Mouse (Mus musculus) inflammation-experienced regulatory T-cells, adult 6 months (primary cell): ENCODE results near the gene Amz2. TPM values are rescaled to one million over a fixed set of nuclear protein-coding genes. Genes with fewer than 3 reads are reported as not detected.
A peak's percentile ranks its signal among the peaks of the same experiment; 100 is the strongest.

Experiments
- ATAC-seq: one replicate; pipeline ENCODE4 v1.8.0; 2017
- polyA plus RNA-seq, 3 experiments: library from polyadenylated mRNA; unstranded; fragments of 100-300 nt; shearing (Covaris generic); gene quantifications; one replicate each; pipeline ENCODE4 v1.2.1; 2017

The Amz2 gene
- polyA plus RNA-seq, 3 experiments from 2014 or later, result 44.8 to 49.1 (median 46.0) TPM

DNA sequence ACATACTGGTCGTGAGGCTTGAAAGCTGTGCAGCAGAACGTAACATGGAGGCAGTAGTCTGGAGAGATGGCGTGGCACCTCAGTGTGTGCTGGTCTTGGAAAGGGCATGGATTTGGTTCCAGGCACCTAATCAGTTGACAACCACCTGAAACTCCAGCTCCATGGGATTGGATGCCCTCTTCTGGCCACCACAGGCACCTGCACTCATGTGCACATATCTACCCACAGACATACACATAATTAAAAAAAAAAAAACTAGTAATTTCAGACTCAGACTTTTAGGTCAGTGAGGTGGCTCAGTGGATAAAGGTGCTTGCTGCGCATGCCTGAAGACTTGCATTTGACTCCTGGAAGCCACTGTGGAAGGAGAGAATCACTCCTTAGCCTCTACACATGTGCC lies 3.5 kb upstream of the Amz2 start:
- no peak for ATAC-seq

DNA sequence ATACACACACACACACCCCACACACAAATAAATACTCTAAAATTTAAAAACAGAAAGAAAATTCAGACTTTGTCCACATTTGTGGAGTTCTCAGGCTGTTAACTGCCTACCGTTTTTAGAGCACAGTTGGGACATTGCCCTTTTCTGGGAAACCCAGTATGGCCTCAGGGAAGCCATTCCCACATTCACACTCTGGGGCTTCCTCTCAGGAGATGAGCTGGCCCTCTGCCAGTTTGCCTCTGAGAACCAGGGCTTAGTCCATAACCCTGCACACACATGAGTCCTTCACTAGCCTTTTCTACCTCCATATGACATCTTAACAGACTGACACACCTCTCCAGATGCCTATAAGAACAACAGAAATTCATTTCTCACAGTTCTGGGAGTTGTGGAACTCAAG lies 2.5 kb upstream of the Amz2 start:
- no peak for ATAC-seq

DNA sequence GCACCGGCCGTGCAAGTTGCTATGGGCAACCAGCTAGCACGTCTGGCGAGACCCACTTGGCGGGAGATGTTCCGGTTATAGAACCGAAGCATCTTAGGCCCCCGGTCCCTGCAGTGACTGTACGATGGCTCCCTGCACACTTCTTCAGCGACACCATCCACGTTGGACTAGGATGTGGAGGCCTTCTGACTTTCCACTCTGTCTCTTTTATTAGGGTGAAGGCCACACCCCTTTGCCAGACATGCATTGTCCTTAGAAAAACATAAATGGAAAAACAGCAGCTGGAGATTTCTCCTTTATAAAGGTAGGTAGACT lies 483 bp downstream of the Amz2 start:
- ATAC-seq, result no peak

DNA sequence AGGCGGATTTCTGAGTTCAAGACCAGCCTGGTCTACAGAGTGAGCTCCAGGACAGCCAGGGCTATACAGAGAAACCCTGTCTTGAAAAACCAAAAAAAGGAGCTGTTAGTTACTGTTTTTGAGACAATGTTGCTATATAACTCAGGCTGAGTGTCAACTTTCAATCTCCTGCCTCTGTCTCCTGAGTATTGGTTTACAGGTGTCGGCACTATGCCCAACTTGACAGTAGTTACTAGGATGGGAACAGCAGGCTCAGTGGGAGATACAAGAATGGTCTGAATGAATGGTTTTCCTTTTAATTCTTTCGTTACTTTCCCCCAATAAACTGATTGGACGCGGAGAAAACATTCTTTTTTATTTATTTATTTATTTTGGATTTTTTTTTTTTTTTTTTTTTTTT lies 1.6 kb downstream of the Amz2 start:
- ATAC-seq, result no peak

DNA sequence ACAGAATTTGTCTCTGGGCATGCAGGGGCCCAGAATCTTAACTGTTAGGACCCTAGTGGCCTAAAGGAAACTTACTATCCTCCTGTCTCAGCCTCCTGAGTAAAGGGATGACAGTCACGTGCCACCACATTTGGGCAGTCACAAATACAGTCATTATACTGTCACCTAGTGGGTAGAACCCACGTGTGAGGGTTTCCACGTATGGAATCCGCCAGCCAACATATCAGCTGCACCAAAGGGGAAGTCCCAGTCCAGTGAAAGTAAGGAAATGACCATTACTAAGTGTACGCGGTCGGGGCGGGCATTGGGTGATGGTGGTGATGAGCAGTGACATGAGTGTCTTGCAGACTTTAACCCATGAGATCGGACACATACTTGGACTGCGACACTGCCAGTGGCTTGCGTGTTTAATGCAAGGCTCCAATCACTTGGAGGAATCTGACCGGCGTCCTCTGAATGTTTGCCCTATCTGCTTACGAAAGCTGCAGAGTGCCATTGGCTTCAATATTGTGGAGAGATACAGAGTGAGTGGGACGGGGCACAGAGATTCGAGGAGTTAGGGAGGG lies 8.6 kb downstream of the Amz2 start:
- no peak for ATAC-seq

DNA sequence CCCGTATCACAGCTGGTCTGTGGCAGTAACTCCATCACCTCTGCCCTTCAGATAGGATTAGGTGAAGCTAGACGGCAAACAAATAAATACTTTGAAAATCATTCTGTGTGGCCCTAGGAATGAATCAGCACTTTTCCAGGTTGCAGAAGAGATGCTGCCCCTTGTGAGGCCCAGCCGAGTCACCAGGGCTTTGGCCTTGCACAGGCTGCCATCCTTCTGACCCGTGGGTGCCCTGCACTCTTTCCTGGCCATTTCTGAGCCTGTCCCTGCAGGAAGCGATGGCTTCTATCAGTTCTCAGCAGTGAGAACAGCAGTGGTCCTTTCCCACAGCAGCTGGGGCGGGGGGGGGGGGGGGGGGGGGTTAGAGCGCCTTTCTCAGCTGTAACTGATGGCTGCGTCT lies 11.1 kb downstream of the Amz2 start:
- ATAC-seq, result no peak

DNA sequence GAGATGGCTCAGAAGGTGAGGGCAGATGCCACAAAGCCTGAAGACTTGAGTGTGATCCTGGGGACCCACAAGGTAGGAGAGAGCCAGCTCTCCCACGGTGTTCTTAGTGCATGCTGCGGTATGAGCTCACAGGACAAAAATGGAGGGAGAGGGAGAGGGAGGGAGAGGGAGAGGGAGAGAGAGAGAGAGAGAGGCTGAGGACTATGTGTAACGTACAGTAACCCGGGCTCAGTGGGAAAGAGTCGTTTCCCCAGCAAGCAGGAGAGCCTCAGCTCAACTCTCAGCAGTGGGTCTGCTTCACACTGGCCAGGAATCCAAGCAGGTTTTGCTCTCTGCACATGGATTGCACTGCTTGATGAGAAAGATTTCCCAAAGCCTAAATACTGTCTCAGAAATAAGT lies 13.5 kb downstream of the Amz2 start:
- no peak for ATAC-seq

DNA sequence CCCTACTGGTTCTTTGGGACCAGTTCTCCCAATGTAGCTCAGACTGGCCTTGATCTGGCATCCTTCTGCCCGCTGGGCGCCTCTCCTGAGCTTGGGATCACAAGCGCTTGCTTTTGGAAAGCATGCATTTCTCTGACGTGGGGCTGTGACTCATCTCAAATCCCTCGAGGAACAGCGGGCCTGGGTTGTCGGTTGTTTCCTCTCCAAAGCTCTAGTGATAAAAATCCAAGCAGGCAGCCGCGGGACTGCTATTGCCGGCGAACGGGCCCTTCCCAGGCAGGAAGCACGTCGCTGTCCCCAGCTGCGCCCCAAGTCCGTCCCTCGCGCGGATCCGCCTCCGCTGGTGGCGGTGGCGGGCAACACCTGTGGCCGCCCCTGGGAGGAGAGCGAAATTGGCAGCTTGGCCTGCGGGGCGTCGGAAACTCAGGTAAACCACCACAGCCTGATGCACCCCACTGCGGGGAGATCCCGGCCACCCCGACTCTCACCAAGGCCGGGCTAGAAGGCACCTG lies 14.1 kb downstream of the Amz2 start:
- ATAC-seq, result peak; percentile 80

DNA sequence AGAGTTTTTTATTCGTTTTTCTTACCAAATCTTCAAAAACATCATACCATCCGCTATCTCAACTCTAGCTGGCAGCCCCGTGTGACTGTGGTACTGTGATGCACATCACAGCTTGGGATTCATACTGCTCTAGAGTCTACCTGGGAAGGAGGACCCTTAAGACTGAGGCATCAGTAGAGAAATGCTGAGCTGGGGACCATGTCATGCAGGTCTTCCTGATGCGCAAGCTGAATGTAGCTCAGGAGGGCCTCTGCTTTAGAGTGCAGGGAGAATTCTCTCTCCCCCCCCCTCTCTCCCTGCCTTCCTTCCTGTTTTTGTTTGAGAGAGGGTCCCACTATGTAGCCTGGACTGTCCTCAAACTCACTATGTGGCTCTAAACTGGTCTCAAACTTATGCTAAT lies 14.9 kb downstream of the Amz2 start:
- ATAC-seq, result no peak

DNA sequence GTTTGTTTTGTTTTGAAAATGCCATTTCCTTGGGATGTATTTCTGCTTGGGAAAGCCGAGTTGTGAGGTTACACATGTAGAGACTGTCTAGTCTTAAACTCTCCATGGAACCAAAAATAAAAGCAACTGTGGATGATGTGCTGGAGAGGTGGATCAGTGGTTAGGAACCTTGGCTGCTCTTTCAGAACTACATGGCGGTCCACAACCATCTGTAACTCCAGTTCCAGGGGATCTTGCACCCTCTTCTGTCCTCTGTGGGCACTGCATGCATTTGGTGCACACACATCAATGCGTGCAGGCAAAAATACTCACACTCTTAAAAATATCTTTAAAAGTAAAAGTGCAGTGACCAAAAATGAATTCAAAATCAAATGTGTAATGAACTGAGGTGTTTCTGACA lies 15.4 kb downstream of the Amz2 start:
- peak; percentile 57 for ATAC-seq

DNA sequence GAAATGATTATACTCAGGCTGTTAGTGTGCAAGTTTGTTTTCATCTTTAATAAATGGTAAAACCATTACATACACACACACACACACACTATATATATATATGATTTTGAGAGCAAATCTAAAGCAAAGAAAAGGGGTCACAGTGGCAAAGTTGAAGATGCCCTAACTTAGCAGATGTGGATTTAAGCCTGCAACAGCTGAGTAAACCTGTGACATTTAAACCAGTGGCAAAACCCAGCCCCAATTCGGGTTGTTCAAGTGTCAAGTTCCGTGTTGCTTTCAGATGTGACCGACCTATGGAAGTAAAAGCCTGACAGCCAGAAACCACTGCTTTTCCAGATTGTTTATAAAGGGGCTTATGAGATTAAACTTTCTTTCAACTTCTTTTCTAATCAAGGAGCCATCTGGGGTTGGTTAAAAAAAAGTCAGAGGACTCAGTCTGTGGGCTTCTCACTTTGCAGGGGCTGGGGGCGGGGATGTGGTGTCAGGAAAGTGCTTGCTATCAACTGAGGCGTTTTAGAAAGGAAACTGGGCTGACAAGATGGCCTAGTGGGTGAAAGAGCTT lies 16.5 kb downstream of the Amz2 start:
- ATAC-seq, result no peak

DNA sequence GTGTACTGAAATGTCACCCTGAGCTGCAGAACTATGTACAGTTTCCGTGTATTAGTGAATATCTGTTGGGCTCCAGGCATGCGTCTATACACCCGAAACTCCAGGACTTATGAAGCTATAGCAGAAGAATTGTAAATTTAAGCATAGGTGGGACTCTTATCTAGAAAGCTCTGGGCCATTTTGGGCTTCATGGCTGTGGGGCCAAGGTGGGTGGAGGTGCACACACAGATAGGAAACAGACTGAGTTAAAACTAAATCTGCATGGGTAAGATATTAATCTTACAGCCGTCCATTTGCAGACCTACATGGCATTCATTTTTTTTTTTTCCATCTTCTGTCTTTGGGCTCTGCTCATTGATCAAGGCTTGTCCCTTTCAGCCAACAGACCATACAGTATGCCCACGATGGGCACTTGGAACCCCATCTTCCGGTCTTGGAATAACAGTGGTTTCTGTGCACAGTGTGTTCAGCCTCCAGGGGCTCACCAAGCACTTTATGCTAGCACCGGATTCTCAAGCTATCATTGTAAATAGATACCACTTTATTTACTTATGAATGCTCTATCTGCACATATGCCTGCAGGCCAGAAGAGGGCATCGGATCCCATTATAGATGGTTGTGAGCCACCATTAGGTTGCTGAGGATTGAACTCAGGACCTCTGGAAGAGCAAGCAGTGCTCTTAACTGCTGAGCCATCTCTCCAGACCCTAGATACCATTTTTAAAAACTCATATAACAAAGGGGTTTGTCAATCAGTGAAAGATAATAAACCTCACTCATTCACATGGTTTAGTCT lies 17.9 kb downstream of the Amz2 start:
- no peak for ATAC-seq

DNA sequence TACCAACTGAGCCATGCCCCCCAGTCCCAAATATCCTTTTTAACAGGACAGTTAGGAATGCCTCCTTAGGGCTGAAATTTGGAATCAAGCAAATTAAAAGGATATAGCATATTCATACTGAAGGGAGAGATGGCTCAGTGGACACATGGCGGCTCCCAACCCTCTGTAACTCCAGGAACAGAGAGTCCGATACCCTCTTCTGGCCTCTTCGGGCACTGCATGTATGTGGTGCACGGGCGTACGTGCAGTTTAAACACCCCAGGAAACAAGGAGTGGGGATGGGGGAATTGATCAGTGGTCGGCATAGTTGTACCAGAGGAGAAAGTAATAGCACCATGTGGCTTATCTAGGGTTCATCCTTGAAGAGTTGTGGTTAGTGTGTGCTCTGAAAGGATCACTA lies 18.9 kb downstream of the Amz2 start:
- ATAC-seq, result no peak

DNA sequence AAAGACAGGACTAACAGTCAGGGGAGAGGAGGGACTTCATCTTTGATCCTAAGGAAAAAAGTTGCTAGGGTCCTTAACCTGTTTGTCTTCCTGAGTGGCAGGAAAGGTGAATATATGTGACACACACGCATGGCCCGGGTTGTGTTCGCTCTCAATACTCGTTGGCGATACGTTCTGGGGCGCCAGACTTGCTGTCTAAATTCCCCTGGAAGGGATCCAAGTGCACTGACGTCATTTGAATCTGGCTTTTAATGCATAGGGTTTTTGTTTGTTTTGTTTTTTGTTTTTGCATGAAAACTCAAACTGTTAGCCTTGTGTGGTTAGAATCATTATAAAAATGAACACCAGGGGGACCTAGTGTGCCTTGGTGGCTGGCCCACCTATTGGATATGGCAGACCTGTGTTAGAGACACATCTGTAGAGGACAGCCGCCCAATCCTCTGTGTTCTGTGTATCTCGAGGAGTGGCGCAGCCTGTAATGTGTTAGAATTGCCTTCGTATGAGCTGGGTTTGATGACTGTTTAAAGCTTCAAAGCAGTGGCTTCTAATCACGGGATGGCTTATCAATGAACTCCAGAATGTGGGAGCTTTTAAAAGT lies 19.8 kb downstream of the Amz2 start:
- peak; percentile 63 for ATAC-seq

DNA sequence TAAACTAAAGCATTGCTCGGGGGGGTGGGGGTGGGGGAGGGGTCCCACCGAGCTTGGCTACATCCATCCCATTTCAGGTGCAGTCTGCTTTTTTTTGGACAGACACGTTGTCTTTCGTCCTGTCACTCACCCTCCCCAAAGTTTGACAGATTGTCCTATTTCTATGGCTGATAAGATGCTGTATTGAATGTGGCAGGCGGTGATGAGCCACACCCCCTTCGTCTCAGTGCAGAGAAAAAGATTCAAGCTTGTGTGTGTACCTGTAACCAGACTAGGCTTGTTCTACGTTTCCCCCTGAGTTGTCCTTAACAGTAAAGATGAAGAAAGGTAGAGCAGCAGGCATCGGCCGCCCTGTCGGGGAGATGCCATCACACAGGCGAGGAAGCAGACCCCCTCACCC lies 25.4 kb downstream of the Amz2 start:
- no peak for ATAC-seq

DNA sequence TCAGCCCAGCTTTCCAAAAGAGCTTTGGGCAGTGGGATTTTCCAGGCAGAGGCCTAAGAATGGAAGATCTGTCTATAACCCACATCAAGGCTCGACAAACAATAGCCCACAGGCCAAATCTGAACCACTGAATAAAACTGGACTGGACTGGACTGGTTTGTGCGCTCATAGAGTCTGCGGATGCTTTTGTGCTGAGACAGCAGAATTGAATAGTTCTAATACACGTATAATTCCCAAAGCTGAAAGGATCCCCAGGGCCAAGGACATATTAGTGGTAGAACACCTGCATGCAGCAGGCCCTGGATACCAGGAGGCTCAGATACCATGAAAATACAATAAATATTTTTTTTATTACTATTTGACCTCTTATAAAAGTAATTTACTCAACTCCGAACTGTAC lies 30.5 kb downstream of the Amz2 start:
- ATAC-seq, result no peak

DNA sequence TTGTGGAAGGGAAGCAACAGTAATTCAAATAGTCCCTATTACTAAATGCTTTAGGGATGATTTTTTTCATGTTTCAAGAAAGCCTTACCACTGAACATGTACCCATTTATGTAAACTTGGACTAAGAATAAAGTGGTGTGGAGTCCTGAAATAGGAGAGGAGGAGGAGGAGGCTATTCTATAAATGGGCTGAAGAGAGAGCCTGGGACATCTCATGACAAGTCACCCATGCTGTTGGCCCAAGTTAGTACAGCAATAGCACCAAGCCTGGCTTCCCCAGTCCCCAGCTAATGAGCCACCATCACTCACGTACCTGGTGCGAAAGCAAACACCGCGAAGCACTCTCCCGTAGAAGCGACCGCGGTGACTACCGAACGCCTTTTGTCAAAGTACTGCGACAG lies 32.4 kb downstream of the Amz2 start:
- no peak for ATAC-seq

DNA sequence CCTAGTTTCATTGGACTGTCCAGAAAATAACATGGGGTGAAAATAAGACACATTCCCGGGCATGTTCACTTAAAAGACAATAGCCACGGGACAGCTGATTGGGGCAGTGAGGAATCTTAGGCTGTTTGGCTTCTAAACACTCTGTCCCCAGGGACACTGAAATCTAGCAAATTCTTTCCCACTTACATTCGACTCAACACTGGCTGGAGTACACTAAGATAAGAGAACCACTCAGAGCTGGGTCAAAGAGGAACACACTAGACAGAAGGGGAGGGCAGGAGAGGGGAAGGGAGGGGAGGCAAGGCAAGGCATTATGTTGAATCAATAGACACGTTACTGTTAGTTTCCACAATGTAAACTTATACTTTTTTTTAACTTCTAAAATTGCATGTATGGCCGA lies 34.8 kb downstream of the Amz2 start:
- ATAC-seq, result no peak

DNA sequence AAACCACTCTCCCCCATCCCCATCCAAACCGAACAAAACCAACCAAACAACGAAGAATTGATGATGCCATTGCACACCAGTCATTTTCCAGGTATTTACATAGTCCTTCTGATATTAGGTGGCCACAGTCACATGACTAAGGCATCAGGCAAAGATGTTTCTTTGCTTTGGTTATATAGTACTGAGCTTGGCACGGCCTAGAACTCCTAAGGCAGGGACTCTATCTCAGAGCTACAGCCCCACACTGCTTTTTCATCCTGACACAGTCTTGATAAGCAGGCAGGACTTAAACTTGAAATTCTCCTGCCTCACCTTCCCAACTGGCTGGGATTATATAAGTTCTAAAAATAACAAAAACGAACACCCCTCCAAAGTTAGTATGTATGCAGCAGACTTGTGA lies 39.3 kb downstream of the Amz2 start:
- no peak for ATAC-seq

DNA sequence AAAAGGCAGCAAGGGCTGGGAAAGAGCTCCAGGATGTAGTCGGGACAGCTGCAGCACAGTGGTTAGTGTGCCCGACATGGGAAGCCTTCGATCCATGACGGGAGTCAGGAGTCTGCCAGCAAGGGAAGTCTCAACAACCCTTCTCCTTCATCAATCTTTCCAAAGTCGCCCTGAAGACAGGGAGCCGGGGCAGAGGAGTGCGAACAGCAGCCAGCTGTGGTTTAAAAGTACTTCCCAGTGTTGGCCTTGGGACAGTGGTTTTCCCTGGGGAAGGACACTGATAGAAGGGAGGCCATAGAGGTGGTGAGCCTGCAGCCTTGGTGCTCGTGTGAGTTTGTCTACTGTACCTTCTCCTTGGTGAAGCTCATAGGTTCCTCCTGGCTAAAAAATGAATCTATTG lies 41.2 kb downstream of the Amz2 start:
- ATAC-seq, result no peak

DNA sequence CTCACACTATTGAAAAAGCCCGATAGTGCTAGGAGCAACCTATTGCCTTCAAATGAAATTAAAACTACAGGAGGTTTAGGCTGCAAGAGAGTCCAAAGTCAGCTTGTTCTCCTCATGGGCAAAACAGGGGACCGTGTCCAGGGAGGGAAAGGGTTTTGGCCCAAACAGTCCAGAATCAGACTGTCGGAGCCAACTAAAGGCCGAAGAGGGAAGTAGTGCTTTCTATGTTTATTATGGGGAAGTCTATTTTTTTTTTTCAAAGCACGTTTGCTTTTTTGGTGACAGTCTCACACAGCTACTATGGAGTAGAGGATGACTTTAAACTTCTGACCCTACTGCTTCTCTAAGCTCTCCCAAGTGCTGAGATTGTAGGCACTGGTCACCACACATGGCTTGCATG lies 42.4 kb downstream of the Amz2 start:
- no peak for ATAC-seq

DNA sequence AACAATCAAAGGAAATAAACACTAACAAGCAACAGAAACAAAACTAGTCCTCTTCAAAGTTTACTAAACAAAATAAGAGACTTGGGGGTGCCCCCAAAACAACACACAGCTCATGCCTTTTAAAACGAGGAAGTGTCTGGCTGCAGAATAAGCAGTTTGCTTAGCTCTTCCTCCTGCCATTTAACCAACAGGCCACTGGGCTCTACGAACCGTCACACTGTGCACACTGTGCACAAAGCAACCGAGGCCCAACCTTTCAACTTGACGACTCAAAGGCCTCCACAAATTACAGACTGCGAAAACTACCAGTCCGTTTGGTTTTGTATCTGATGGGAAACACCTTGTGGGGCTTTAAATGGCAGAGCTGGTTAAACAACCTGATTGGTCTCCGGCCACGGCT lies 44.4 kb downstream of the Amz2 start:
- no peak for ATAC-seq

DNA sequence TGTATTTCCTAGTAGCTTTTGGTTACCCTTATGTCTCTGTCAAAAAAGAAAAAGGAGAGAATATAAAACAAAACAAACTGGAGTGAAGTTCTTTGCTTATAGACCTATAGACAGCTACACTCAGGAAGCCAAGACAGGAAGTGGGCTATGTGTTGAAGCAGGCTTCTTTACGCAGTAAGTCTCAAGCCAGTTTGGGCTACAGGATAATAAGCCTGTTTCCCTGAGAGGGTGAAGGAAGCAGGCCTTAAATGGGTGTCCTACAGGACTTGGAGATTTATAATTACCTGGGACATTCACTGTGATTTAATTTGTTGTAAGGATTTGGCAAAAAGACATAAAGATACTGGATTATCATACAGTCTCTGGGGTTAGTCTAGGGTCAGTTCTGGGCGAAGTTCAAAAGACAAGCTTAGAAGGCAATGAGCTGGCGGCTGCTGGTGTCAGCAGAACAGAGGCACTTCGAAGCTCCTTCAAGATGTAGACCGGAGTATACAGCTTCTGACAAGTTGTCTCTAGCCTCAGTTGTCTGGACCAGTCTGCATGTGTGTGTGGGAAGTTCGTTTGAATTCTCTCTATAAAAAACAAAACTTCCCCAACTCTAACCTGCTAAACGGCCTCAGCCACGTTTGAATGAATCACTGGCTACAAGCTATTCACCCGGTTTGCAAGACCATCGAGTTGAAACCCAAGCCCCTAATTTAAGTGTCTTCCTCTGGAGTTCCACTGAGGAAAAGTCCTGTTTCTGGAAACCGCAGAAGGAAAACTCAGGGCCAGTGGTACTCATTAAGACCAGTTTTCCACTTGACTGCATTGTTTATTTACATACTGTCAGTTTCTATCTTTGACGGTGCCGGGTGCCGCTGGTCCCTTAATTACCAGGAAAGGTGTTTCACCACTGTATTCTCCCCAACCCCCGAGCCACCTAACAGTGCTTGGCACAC lies 45.4 kb downstream of the Amz2 start:
- peak; percentile 66 for ATAC-seq
